Comparison of ENCODE assay signal across 10 mouse cellular contexts in the genomic region with DNA sequence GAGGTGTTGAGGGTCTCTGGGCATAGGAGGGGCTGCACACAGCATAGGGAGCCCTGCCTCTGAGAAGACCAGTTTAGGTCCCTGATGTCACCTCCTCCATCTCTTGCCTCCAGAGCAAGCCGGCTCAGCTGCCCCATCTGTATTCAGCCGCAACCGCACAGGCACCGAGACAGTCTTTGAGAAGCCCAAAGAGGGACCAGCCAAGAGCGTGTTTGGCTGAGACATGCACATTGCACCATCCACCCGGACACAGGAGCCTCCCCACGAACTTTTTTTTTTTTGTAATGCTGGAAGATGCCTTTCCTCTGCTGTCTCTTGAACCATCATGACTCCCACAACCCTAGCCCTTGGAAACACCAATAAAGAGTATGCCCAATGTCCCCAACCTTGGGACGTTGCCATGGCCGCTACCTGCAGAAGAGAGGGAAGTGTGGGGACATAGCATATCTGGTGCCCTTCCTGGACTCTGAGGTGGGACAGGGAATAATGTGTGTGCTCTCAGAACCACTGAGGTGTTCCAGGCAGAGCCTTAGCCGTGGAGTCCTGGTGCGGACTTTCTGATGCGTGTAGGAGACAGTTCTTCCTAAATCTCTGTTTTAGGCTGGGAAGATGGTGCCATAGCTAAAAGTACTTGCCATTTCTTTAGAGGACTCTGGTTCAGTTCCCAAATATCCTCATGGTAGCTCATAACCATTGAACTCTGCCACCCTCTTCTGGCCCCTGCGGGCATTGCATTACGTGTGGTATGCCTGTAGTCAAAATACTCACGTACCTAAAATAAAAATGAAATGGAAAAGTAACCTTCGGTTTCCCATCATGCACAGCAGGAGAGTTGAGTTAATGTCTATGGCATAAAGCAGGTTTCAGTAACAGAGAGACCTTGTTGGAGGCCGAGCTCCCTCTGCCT. TPM values are rescaled to one million over a fixed set of nuclear protein-coding genes. Genes with fewer than 3 reads are reported as not detected.
DNase-seq lines count a peak whose midpoint lies in the region; ATAC-seq and TF ChIP-seq lines count a peak whose summit lies in the region.
"Had no signal": no experiment of that assay in that cellular context is flagged by ENCODE, and none has a peak within 500 bp of the region (broad histone marks: within the 10 kb centered on the region; RNA-seq: fewer than 3 reads in every experiment).

No protein-coding gene starts in this region.

- intact Hi-C loops in gastrocnemius, postnatal 36 days (cut with DNase I) = loop anchor here (2.0 to 5.0 kb wide), 4 partner anchors 14 to 289 kb away; a partner anchor contains a TSS

- 88% methylated on average over 17 of the region's 17 CpGs for WGBS in forebrain, embryonic 14.5 days
- 88% methylated on average over 17 of the region's 17 CpGs for WGBS in forebrain, embryonic 15.5 days
- 85% methylated on average over 17 of the region's 17 CpGs for WGBS in midbrain, postnatal 0 days
- 87% methylated on average over 17 of the region's 17 CpGs for WGBS in midbrain, embryonic 15.5 days
- WGBS in lung, embryonic 14.5 days = 79% methylated on average over 17 of the region's 17 CpGs

- no peaks in the 10 kb centered on the region for H3K36me3 ChIP-seq in forebrain, embryonic 14.5 days (ENCODE audit: control insufficient read depth, insufficient read depth, low read length)
- no peaks in the 10 kb centered on the region for H3K36me3 ChIP-seq in forebrain, embryonic 15.5 days
- H3K36me3 ChIP-seq in midbrain, postnatal 0 days (ENCODE audit: insufficient read depth, low read length) = 0 out of 2 replicates have a peak, but pooled peaks cover under 1% of the 10 kb centered on the region
- H3K36me3 ChIP-seq in midbrain, embryonic 15.5 days (replicated peaks) = no peaks in the 10 kb centered on the region
- 0 out of 2 replicates have a peak, but pooled peaks cover 4% of the 10 kb centered on the region for H3K36me3 ChIP-seq in lung, embryonic 14.5 days (ENCODE audit: insufficient read depth)

- H3K9ac ChIP-seq in forebrain, embryonic 14.5 days (ENCODE audit: low read length) = no peak overlapping the region
- no peak overlapping the region for H3K9ac ChIP-seq in forebrain, embryonic 15.5 days (replicated peaks)
- no peak overlapping the region for H3K9ac ChIP-seq in midbrain, postnatal 0 days (replicated peaks; ENCODE audit: low read length, poor library complexity, severe bottlenecking)
- H3K9ac ChIP-seq in midbrain, embryonic 15.5 days = no peak overlapping the region
- no peak overlapping the region for H3K9ac ChIP-seq in lung, embryonic 14.5 days

- no peaks in the 10 kb centered on the region for H3K9me3 ChIP-seq in forebrain, embryonic 14.5 days (replicated peaks; ENCODE audit: control insufficient read depth, low read length)
- H3K9me3 ChIP-seq in forebrain, embryonic 15.5 days = no peaks in the 10 kb centered on the region
- no peaks in the 10 kb centered on the region for H3K9me3 ChIP-seq in midbrain, postnatal 0 days (ENCODE audit: low read length)
- no peaks in the 10 kb centered on the region for H3K9me3 ChIP-seq in midbrain, embryonic 15.5 days
- no peaks in the 10 kb centered on the region for H3K9me3 ChIP-seq in lung, embryonic 14.5 days (ENCODE audit: low read depth, low read length)

- no peaks in the 10 kb centered on the region for H3K27me3 ChIP-seq in forebrain, embryonic 14.5 days (replicated peaks; ENCODE audit: control insufficient read depth, insufficient read depth, low read length)
- no peaks in the 10 kb centered on the region for H3K27me3 ChIP-seq in forebrain, embryonic 15.5 days
- H3K27me3 ChIP-seq in midbrain, postnatal 0 days (ENCODE audit: insufficient read depth, low read length) = no peaks in the 10 kb centered on the region
- H3K27me3 ChIP-seq in midbrain, embryonic 15.5 days (replicated peaks) = no peaks in the 10 kb centered on the region
- H3K27me3 ChIP-seq in lung, embryonic 14.5 days (ENCODE audit: insufficient read depth, low read length) = no peaks in the 10 kb centered on the region
- H3K27me3 ChIP-seq: Patski had no signal

- peak; percentile 56 for TF ChIP-seq CTCF in midbrain, postnatal 0 days (IDR thresholded peaks at IDR 0.05)
- TF ChIP-seq CTCF in lung, embryonic 14.5 days (IDR thresholded peaks at IDR 0.05; ENCODE audit: low read depth) = peak; percentile 74

- no peak for ATAC-seq in forebrain, embryonic 14.5 days
- no peak for ATAC-seq in forebrain, embryonic 15.5 days (replicated peaks)
- ATAC-seq in midbrain, postnatal 0 days (ENCODE audit: low FRiP score) = no peak
- ATAC-seq in midbrain, embryonic 15.5 days (replicated peaks) = no peak
- ATAC-seq in lung, embryonic 14.5 days (ENCODE audit: insufficient read depth) = no peak
- ATAC-seq: Patski had no signal

- no peak overlapping the region for H3K27ac ChIP-seq in forebrain, embryonic 14.5 days (ENCODE audit: low read depth, low read length)
- H3K27ac ChIP-seq in forebrain, embryonic 15.5 days (replicated peaks) = no peak overlapping the region
- H3K27ac ChIP-seq in midbrain, postnatal 0 days (ENCODE audit: low read depth, low read length) = no peak overlapping the region
- H3K27ac ChIP-seq in midbrain, embryonic 15.5 days = no peak overlapping the region
- no peak overlapping the region for H3K27ac ChIP-seq in lung, embryonic 14.5 days (ENCODE audit: low read depth)
- H3K27ac ChIP-seq: macrophage had no signal

- no peak overlapping the region for H3K4me3 ChIP-seq in forebrain, embryonic 14.5 days (ENCODE audit: low read depth, low read length)
- H3K4me3 ChIP-seq in forebrain, embryonic 15.5 days = no peak overlapping the region
- no peak overlapping the region for H3K4me3 ChIP-seq in midbrain, postnatal 0 days (ENCODE audit: low read depth, low read length)
- H3K4me3 ChIP-seq in midbrain, embryonic 15.5 days = no peak overlapping the region
- no peak overlapping the region for H3K4me3 ChIP-seq in lung, embryonic 14.5 days (ENCODE audit: low read depth, low read length)

- peak; percentile 42 for DNase-seq in forebrain, embryonic 14.5 days (ENCODE audit: low spot score)
- no peak for DNase-seq in midbrain, postnatal 0 days (ENCODE audit: low spot score)
- peak; percentile 39 for DNase-seq in c-Kit-positive CD71-positive TER-119-negative erythroid progenitor cells, embryonic 14.5 days (ENCODE audit: low read depth)
- peak; percentile 60 to 72 for DNase-seq in gastrocnemius, postnatal 36 days
- peak; percentile 85 for DNase-seq in lung, embryonic 14.5 days
- DNase-seq in thymus, postnatal 4 days = peak; percentile 74

- H3K4me2 ChIP-seq in forebrain, embryonic 14.5 days (ENCODE audit: low read length) = no peak overlapping the region
- H3K4me2 ChIP-seq in forebrain, embryonic 15.5 days (replicated peaks) = no peak overlapping the region
- no peak overlapping the region for H3K4me2 ChIP-seq in midbrain, postnatal 0 days (ENCODE audit: low read depth, low read length, poor library complexity, severe bottlenecking)
- H3K4me2 ChIP-seq in midbrain, embryonic 15.5 days = no peak overlapping the region
- no peak overlapping the region for H3K4me2 ChIP-seq in lung, embryonic 14.5 days

- 0 out of 2 replicates have a peak, but pooled peaks cover 3% of the 10 kb centered on the region for H3K4me1 ChIP-seq in forebrain, embryonic 14.5 days (ENCODE audit: control insufficient read depth, insufficient read depth, low read length)
- 0 out of 2 replicates have a peak, but pooled peaks cover 6% of the 10 kb centered on the region for H3K4me1 ChIP-seq in forebrain, embryonic 15.5 days
- no peaks in the 10 kb centered on the region for H3K4me1 ChIP-seq in midbrain, postnatal 0 days (ENCODE audit: insufficient read depth, low read length)
- H3K4me1 ChIP-seq in midbrain, embryonic 15.5 days = no peaks in the 10 kb centered on the region
- H3K4me1 ChIP-seq in lung, embryonic 14.5 days (ENCODE audit: insufficient read depth) = 0 out of 2 replicates have a peak, but pooled peaks cover 5% of the 10 kb centered on the region

RNA-seq across cellular contexts. Expression of a gene that starts 2.1 kb away (rescaled TPM):
- 0.74 and 1.0 TPM in 2 replicates for polyA plus RNA-seq in forebrain, embryonic 14.5 days (2014; fragmentation: Nextera tagmentation; extraction: Ambion mirVana)
- polyA plus RNA-seq in forebrain, embryonic 15.5 days (2015; fragmentation: Nextera tagmentation; extraction: Ambion mirVana) = 0.55 and 0.90 TPM in 2 replicates
- 0.19 and 1.0 TPM in 2 replicates for total RNA-seq in midbrain, postnatal 0 days (2014; rRNA removed)
- polyA plus RNA-seq in midbrain, postnatal 0 days (2015; fragmentation: Nextera tagmentation; extraction: Ambion mirVana) = 1.0 and 2.0 TPM in 2 replicates
- 0.50 and 0.76 TPM in 2 replicates for polyA plus RNA-seq in midbrain, embryonic 15.5 days (2015; fragmentation: Nextera tagmentation; extraction: Ambion mirVana)
- 10 to 100 TPM; 56.6 to 62.5 TPM for total RNA-seq in gastrocnemius, postnatal 36 days (2021)
- polyA plus RNA-seq in lung, embryonic 14.5 days (2014; fragmentation: Nextera tagmentation; extraction: Ambion mirVana) = 3.8 and 5.1 TPM in 2 replicates
- polyA plus RNA-seq: macrophage had no signal

RNA-seq across cellular contexts. Expression of a gene that starts 5.2 kb away (rescaled TPM):
- not detected in 2 replicates for polyA plus RNA-seq in forebrain, embryonic 14.5 days (2014; fragmentation: Nextera tagmentation; extraction: Ambion mirVana)
- 0.17 TPM in 1 of 2 replicates, not detected in the other for polyA plus RNA-seq in forebrain, embryonic 15.5 days (2015; fragmentation: Nextera tagmentation; extraction: Ambion mirVana)
- total RNA-seq in midbrain, postnatal 0 days (2014; rRNA removed) = not detected in 2 replicates
- polyA plus RNA-seq in midbrain, postnatal 0 days (2015; fragmentation: Nextera tagmentation; extraction: Ambion mirVana) = not detected in 2 replicates
- 0.09 TPM in 1 of 2 replicates, not detected in the other for polyA plus RNA-seq in midbrain, embryonic 15.5 days (2015; fragmentation: Nextera tagmentation; extraction: Ambion mirVana)
- under 1 TPM in 1 of 2 experiments, not detected in 1; 0.38 TPM for total RNA-seq in gastrocnemius, postnatal 36 days (2021)
- not detected in 2 replicates for polyA plus RNA-seq in lung, embryonic 14.5 days (2014; fragmentation: Nextera tagmentation; extraction: Ambion mirVana)
- polyA plus RNA-seq: macrophage had no signal

RNA-seq across cellular contexts. Expression of a gene that starts 42.5 kb away (rescaled TPM):
- polyA plus RNA-seq in forebrain, embryonic 14.5 days (2014; fragmentation: Nextera tagmentation; extraction: Ambion mirVana) = 0.19 and 0.62 TPM in 2 replicates
- polyA plus RNA-seq in forebrain, embryonic 15.5 days (2015; fragmentation: Nextera tagmentation; extraction: Ambion mirVana) = 0.38 and 0.53 TPM in 2 replicates
- total RNA-seq in midbrain, postnatal 0 days (2014; rRNA removed) = 4.5 and 5.3 TPM in 2 replicates
- polyA plus RNA-seq in midbrain, postnatal 0 days (2015; fragmentation: Nextera tagmentation; extraction: Ambion mirVana) = 5.6 and 6.1 TPM in 2 replicates
- polyA plus RNA-seq in midbrain, embryonic 15.5 days (2015; fragmentation: Nextera tagmentation; extraction: Ambion mirVana) = 1.1 and 1.3 TPM in 2 replicates
- under 1 TPM; 0.12 to 0.23 TPM for total RNA-seq in gastrocnemius, postnatal 36 days (2021)
- 0.31 and 0.71 TPM in 2 replicates for polyA plus RNA-seq in lung, embryonic 14.5 days (2014; fragmentation: Nextera tagmentation; extraction: Ambion mirVana)
- polyA plus RNA-seq: macrophage had no signal

RNA-seq across cellular contexts. Expression of a gene that starts 55.7 kb away (rescaled TPM):
- polyA plus RNA-seq in forebrain, embryonic 14.5 days (2014; fragmentation: Nextera tagmentation; extraction: Ambion mirVana) = 15.6 and 16.4 TPM in 2 replicates
- 17.3 and 18.0 TPM in 2 replicates for polyA plus RNA-seq in forebrain, embryonic 15.5 days (2015; fragmentation: Nextera tagmentation; extraction: Ambion mirVana)
- 15.0 and 16.9 TPM in 2 replicates for total RNA-seq in midbrain, postnatal 0 days (2014; rRNA removed)
- polyA plus RNA-seq in midbrain, postnatal 0 days (2015; fragmentation: Nextera tagmentation; extraction: Ambion mirVana) = 14.3 and 14.5 TPM in 2 replicates
- 21.4 and 22.7 TPM in 2 replicates for polyA plus RNA-seq in midbrain, embryonic 15.5 days (2015; fragmentation: Nextera tagmentation; extraction: Ambion mirVana)
- 1 to 10 TPM; 6.2 to 7.0 TPM for total RNA-seq in gastrocnemius, postnatal 36 days (2021)
- polyA plus RNA-seq in lung, embryonic 14.5 days (2014; fragmentation: Nextera tagmentation; extraction: Ambion mirVana) = 32.2 and 33.7 TPM in 2 replicates
